In genomic region chr19:47384036-47384435, GRCm38 (mm10) we compare ENCODE assay signal across 22 mouse cellular contexts.
DNase-seq lines count a peak whose midpoint lies in the region; ATAC-seq lines count a peak whose summit lies in the region.
"Had no signal": no experiment of that assay in that cellular context is flagged by ENCODE, and none has a peak within 500 bp of the region (broad histone marks: within the 10 kb centered on the region; RNA-seq: fewer than 3 reads in every experiment).

No protein-coding gene starts in this region.

- 0 out of 2 replicates have a peak overlapping the region, but pooled peaks have one; percentile 20 for H3K4me3 ChIP-seq in liver, embryonic 13.5 days (replicated peaks)
- H3K4me3 ChIP-seq: forebrain, embryonic 13.5 days; kidney, embryonic 15.5 days; limb, embryonic 13.5 days had no signal

- H3K36me3 ChIP-seq in liver, embryonic 13.5 days: no peaks in the 10 kb centered on the region
- H3K36me3 ChIP-seq: kidney, embryonic 15.5 days; limb, embryonic 13.5 days had no signal

- peak overlapping the region; percentile 90 for H3K27ac ChIP-seq in liver, embryonic 13.5 days
- H3K27ac ChIP-seq: forebrain, embryonic 13.5 days; hindbrain, embryonic 14.5 days; kidney, embryonic 15.5 days; limb, embryonic 13.5 days had no signal

- 64% methylated on average over 12 of the region's 12 CpGs for WGBS in liver, embryonic 13.5 days (ENCODE audit: insufficient replicate concordance)

- no peaks in the 10 kb centered on the region for H3K9me3 ChIP-seq in liver, embryonic 13.5 days (replicated peaks)
- H3K9me3 ChIP-seq: forebrain, embryonic 13.5 days; kidney, embryonic 15.5 days; limb, embryonic 13.5 days had no signal

- peak overlapping the region; percentile 62 for H3K4me2 ChIP-seq in liver, embryonic 13.5 days
- H3K4me2 ChIP-seq: forebrain, embryonic 13.5 days; hindbrain, embryonic 14.5 days; kidney, embryonic 15.5 days; limb, embryonic 13.5 days had no signal

- ATAC-seq in erythroid progenitor cell, adult 5-6 weeks (replicated peaks; ENCODE audit: low FRiP score, poor library complexity, severe bottlenecking): 0 out of 2 replicates have a peak, but pooled peaks have one; percentile 59
- peak; percentile 62 for ATAC-seq in liver, embryonic 13.5 days (ENCODE audit: low read depth)
- ATAC-seq: activated CD4-positive, CD25-positive, alpha-beta regulatory T cell, adult 4 months; forebrain, embryonic 13.5 days had no signal

- H3K9ac ChIP-seq in liver, embryonic 13.5 days: peak overlapping the region; percentile 68
- H3K9ac ChIP-seq: forebrain, embryonic 13.5 days; hindbrain, embryonic 14.5 days; kidney, embryonic 15.5 days; limb, embryonic 13.5 days had no signal

- peak; percentile 73 for DNase-seq in ES-CJ7 (ENCODE audit: low read depth, low spot score)
- peak; percentile 41 for DNase-seq in R1 (ENCODE audit: low read depth, low spot score)
- DNase-seq in liver, embryonic 13.5 days: peak; percentile 52
- no peak for DNase-seq in ovary, postnatal 10 days (ENCODE audit: low spot score)
- DNase-seq in right cerebral cortex, adult 2 months (ENCODE audit: low spot score in 2 of 2): no peak
- no peak for DNase-seq in spleen, postnatal 36 days (ENCODE audit: low spot score in 2 of 2)
- DNase-seq: adrenal gland, postnatal 14 days; cerebellum, adult 18-20 months; cerebellum, postnatal 25 days; embryo, embryonic 11 days; gastrocnemius, postnatal 36 days; heart, postnatal 10 days; lung, postnatal 10 days; retina, postnatal 1 day; right cerebral cortex, postnatal 4 days; thymus, postnatal 14 days had no signal

- H3K27me3 ChIP-seq in liver, embryonic 13.5 days: no peaks in the 10 kb centered on the region
- H3K27me3 ChIP-seq: forebrain, embryonic 13.5 days; kidney, embryonic 15.5 days; limb, embryonic 13.5 days had no signal

- H3K4me1 ChIP-seq in liver, embryonic 13.5 days (replicated peaks): peaks cover 93% of the 10 kb centered on the region
- H3K4me1 ChIP-seq: forebrain, embryonic 13.5 days had no signal

Comparison
In these comparisons a context has a peak if more than half of its experiments do, and no peak if none do; other contexts are left out.
1. DNase-seq: peak in ES-CJ7 (single experiment), R1 (single experiment) and liver, embryonic 13.5 days (single experiment); none in ovary, postnatal 10 days (single experiment), right cerebral cortex, adult 2 months (0 of 2) and spleen, postnatal 36 days (0 of 2).